Mouse (Mus musculus): ENCODE results near the gene Sowaha. TPM values are rescaled to one million over a fixed set of nuclear protein-coding genes. Genes with fewer than 3 reads are reported as not detected.
A peak's percentile ranks its signal among the peaks of the same experiment; 100 is the strongest.

Gene Sowaha
- polyA plus RNA-seq, 1 experiment: not detected

- Histone ChIP-seq H3K4me1 (peaks cover 30% of the 10 kb centered on the region), H3K9me3 (peaks cover 15% of the 10 kb centered on the region), H3K27me3 (replicated peaks) (peaks cover 88% of the 10 kb centered on the region), H3K36me3 (replicated peaks; ENCODE audit: low read length) (no peaks in the 10 kb centered on the region), H3K4me3 (replicated peaks) (no peak overlapping the region)
- TF ChIP-seq GATA1 (IDR thresholded peaks at IDR 0.05; ENCODE audit: borderline replicate concordance, low read length) (no peak), FLI1 (IDR thresholded peaks at IDR 0.05; ENCODE audit: low read length) (no peak)
Observed at GRCm38 (mm10) chr11:53460192-53460591, 19.9 kb downstream of the Sowaha start.

- Histone ChIP-seq H3K9me3 (peaks cover 10% of the 10 kb centered on the region), H3K4me3 (replicated peaks) (no peak overlapping the region), H3K4me1 (peaks cover 29% of the 10 kb centered on the region), H3K27me3 (replicated peaks) (peaks cover 85% of the 10 kb centered on the region), H3K36me3 (replicated peaks; ENCODE audit: low read length) (no peaks in the 10 kb centered on the region)
- TF ChIP-seq FLI1 (IDR thresholded peaks at IDR 0.05; ENCODE audit: low read length) (no peak), GATA1 (IDR thresholded peaks at IDR 0.05; ENCODE audit: borderline replicate concordance, low read length) (no peak)
Observed at GRCm38 (mm10) chr11:53458996-53459395, 21.1 kb downstream of the Sowaha start.

GRCm38 (mm10) chr11:53457372-53457954 is 22.6 kb downstream of the Sowaha start:
- peaks cover 80% of the 10 kb centered on the region for H3K27me3 ChIP-seq (replicated peaks)

DNA sequence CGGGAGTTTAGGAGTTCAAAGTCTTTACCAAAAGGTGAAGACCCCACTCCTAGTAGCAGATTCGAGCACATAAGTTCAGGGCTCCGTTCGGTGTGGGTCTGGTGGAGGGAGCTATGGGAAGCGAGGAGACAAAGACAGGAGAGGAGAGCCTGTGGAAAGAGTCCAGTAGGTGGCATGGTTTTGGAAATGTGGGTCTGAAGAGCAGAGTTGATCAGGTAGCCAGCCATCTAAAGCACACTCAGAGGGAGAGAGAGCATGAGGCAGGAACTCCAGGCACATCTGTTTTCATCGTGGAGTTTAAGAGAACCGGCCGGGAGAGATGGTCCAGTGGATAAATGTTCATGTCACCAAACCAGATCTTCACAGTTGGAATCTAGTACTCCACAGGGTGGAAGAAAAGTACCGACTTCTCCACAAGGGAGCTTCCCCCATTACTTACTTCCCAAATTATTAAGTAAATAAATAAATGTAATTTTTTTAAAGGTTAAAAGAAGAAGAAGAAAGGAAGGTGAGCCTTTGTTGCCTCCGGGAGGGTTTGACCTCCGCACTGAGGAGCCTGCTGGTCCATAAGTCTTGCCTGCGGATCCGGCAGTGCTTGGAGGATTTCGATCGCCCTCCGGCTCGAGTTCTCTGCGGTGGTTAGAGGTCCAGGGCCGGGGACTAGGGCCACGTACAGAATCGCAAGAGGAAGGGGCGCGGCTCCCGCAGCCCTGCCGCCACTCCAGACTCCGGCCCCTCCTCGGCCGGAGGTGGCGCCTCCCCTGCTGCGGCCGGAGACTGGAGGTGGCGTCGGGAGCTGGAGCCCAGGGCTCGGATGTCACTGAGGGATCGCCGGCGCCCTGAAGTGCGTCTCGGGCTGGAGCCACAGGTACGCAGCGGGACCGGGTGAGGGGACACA is 23.4 kb downstream of the Sowaha start, which contains the start of the genes Gm10447 and Shroom1:
TSS of gene Gm10447 (minus strand) at position 637 of the 898 bp plus-strand sequence.
TSS of gene Shroom1 (plus strand) at position 732 of the 898 bp plus-strand sequence.
- Histone ChIP-seq H3K27me3 (replicated peaks) (peaks cover 77% of the 10 kb centered on the region), H3K36me3 (replicated peaks; ENCODE audit: low read length) (no peaks in the 10 kb centered on the region), H3K4me1 (peaks cover 20% of the 10 kb centered on the region), H3K4me3 (replicated peaks) (peak within 1 kb of the TSS; percentile 93), H3K9me3 (peaks cover 10% of the 10 kb centered on the region; the same call in 1 of the 2 replicates)
- TF ChIP-seq FLI1 (IDR thresholded peaks at IDR 0.05; ENCODE audit: low read length): no peak
- TF ChIP-seq GATA1 (IDR thresholded peaks at IDR 0.05; ENCODE audit: borderline replicate concordance, low read length): no peak

More at GRCm38 (mm10) chr11:53457372-53457954, 22.6 kb downstream of the Sowaha start:
- TF ChIP-seq FLI1 (IDR thresholded peaks at IDR 0.05; ENCODE audit: low read length) (no peak), GATA1 (IDR thresholded peaks at IDR 0.05; ENCODE audit: borderline replicate concordance, low read length) (no peak)
- Histone ChIP-seq H3K4me3 (replicated peaks) (peak overlapping the region; percentile 93), H3K36me3 (replicated peaks; ENCODE audit: low read length) (no peaks in the 10 kb centered on the region), H3K9me3 (peaks cover 10% of the 10 kb centered on the region; the same call in 1 of the 2 replicates), H3K4me1 (peaks cover 23% of the 10 kb centered on the region)

DNA sequence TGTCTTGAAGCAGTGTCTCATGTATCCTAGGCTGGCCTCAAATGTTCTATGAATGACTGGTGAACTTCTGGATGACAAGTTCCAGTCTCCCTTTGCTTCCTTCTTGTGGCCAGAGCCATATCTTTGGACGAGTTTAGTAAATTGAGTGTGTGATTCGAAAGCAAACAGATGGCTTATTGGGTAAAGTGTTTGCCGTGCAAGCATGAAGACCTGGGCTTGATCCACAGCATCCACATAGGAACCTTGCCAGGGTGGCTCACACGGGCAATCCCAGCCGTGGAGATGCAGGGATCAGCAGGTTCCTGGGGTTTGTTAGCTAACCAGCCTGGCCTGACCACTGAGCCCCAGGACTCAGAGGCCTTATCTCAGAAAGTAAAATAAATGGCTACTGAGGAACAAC is 27.0 kb downstream of the Sowaha start:
- H3K4me3 ChIP-seq (replicated peaks): no peak overlapping the region
- no peaks in the 10 kb centered on the region for H3K36me3 ChIP-seq (replicated peaks; ENCODE audit: low read length)
- H3K27me3 ChIP-seq (replicated peaks): peaks cover 69% of the 10 kb centered on the region
- peaks cover 5% of the 10 kb centered on the region; the same call in 1 of the 2 replicates for H3K9me3 ChIP-seq
- no peak for TF ChIP-seq GATA1 (IDR thresholded peaks at IDR 0.05; ENCODE audit: borderline replicate concordance, low read length)
- TF ChIP-seq FLI1 (IDR thresholded peaks at IDR 0.05; ENCODE audit: low read length): no peak
- peaks cover 38% of the 10 kb centered on the region for H3K4me1 ChIP-seq

DNA sequence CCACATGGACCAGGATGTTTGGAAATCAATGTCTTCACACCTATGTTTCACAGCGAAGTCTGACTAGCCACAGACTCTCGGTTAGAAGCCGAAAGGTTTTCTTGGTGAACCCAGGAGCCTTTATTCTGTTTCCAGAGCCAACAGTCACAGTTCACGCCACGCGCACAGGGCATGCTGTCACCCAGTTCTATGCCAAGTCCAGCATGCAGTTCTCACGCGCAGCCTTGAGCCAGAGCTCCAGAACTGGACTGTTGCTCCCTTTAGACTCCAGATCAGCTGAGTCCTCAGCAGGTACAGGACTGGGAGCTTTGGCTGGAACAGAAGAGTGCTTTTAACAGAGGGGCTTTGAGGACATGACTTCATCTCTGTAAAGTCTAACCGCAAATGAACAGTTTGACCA is 27.7 kb downstream of the Sowaha start:
- H3K9me3 ChIP-seq: peaks cover 2% of the 10 kb centered on the region; the same call in 1 of the 2 replicates
- H3K4me3 ChIP-seq (replicated peaks): no peak overlapping the region
- H3K27me3 ChIP-seq (replicated peaks): peaks cover 62% of the 10 kb centered on the region
- H3K4me1 ChIP-seq: peaks cover 35% of the 10 kb centered on the region
- no peaks in the 10 kb centered on the region for H3K36me3 ChIP-seq (replicated peaks; ENCODE audit: low read length)
- TF ChIP-seq FLI1 (IDR thresholded peaks at IDR 0.05; ENCODE audit: low read length) (no peak), GATA1 (IDR thresholded peaks at IDR 0.05; ENCODE audit: borderline replicate concordance, low read length) (no peak)

- H3K9me3 ChIP-seq: no peaks in the 10 kb centered on the region
- TF ChIP-seq GATA1 (IDR thresholded peaks at IDR 0.05; ENCODE audit: borderline replicate concordance, low read length): no peak
- no peak for TF ChIP-seq FLI1 (IDR thresholded peaks at IDR 0.05; ENCODE audit: low read length)
- H3K4me1 ChIP-seq: peaks cover 25% of the 10 kb centered on the region
- H3K4me3 ChIP-seq (replicated peaks): no peak overlapping the region
- H3K27me3 ChIP-seq (replicated peaks): peaks cover 53% of the 10 kb centered on the region
- no peaks in the 10 kb centered on the region for H3K36me3 ChIP-seq (replicated peaks; ENCODE audit: low read length)
Observed at GRCm38 (mm10) chr11:53451361-53451760, 28.7 kb downstream of the Sowaha start.

DNA sequence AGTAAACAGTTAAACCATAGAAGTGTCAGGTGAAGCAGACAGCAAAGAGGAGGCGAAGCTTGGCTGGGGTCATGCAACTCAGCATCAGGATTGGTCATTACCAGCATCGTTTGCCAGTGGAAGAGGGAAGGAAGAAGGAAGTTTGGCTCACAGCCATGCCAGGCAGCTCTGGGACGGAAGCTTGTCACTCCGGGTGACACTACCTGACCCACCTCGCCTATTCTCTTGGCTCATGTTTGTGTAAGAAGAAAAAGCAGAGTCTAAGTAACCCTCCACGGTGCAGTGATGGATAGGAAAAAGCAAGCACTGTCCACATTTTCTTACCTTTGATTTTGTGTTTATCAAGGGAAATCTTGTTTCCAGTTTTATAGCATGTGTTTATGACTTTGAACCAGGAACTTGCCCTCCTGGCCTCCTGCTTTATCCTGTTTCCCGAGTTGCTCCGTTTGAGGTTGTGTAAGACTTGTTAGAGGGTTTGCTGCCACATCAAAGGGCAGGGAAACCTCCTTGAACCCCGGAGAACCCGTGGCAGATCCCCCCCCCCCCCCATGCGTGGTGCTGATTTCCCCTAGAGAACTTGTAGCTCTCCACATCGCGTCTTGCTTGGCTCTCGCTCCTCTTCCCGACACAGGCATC is 29.9 kb downstream of the Sowaha start:
- Histone ChIP-seq H3K27me3 (replicated peaks) (peaks cover 52% of the 10 kb centered on the region), H3K4me1 (peaks cover 30% of the 10 kb centered on the region), H3K36me3 (replicated peaks; ENCODE audit: low read length) (no peaks in the 10 kb centered on the region), H3K4me3 (replicated peaks) (no peak overlapping the region), H3K9me3 (no peaks in the 10 kb centered on the region)
- TF ChIP-seq GATA1 (IDR thresholded peaks at IDR 0.05; ENCODE audit: borderline replicate concordance, low read length) (no peak), FLI1 (IDR thresholded peaks at IDR 0.05; ENCODE audit: low read length) (no peak)

DNA sequence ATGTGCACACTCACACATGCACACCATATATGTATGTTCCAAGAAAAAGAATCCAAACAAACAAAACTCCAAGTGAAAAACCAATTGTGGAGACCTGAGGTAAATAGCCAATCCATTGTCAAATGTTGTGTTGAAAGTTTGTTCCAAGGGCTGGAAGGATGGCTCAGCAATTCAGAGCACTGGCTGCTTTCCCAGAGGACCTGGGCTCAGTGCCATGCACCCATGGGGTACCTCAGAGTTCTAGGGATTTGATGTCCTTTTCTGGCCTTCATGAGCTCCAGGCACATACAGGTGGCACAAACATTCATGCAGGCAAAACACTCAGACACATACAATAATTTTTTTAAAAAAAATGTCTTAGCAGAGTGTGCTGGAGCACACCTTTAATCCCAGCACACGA is 31.5 kb downstream of the Sowaha start:
- TF ChIP-seq FLI1 (IDR thresholded peaks at IDR 0.05; ENCODE audit: low read length) (no peak), GATA1 (IDR thresholded peaks at IDR 0.05; ENCODE audit: borderline replicate concordance, low read length) (no peak)
- Histone ChIP-seq H3K36me3 (replicated peaks; ENCODE audit: low read length) (no peaks in the 10 kb centered on the region), H3K4me3 (replicated peaks) (no peak overlapping the region), H3K9me3 (no peaks in the 10 kb centered on the region), H3K4me1 (peaks cover 32% of the 10 kb centered on the region), H3K27me3 (replicated peaks) (peaks cover 40% of the 10 kb centered on the region)
